ENCODE assay signal across 21 mouse cellular contexts in the genomic region with DNA sequence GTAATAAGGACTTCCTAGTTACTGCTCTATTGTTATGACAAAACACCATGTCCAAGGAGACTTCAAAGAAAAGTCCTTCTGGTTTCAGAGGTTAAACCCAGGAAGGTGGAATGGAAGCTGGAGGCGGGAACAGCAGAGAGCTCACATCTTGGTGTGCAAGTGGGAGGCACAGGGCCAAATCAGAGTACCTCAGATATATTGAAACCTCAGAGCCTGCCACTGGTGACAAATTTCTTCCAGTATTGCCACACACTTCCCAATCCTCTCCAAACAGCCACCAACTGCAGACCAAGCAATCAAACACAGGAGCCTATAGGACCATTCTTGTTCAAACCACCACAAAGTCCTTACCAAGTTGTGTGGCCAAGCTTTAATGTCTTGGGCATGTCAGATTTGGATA.
"Had no signal": no experiment of that assay in that cellular context is flagged by ENCODE, and none has a peak within 500 bp of the region (broad histone marks: within the 10 kb centered on the region; RNA-seq: fewer than 3 reads in every experiment).

No protein-coding gene starts in this region.

- H3K4me1 ChIP-seq: liver, embryonic 15.5 days; lung, embryonic 15.5 days; midbrain, embryonic 10.5 days had no signal

- DNase-seq: liver, postnatal 0 days; lung, adult 2 months; lung, postnatal 14 days; midbrain, embryonic 14.5 days; retina, postnatal 1 day; right cerebral cortex, adult 18-20 months; right cerebral cortex, postnatal 25 days; right cerebral cortex, postnatal 4 days; spleen, adult 18-20 months; thymus, adult 18-20 months; thymus, postnatal 14 days; thymus, postnatal 36 days had no signal

- ATAC-seq: liver, postnatal 0 days; lung, postnatal 0 days; midbrain, embryonic 16.5 days had no signal

- H3K9ac ChIP-seq: liver, embryonic 15.5 days; liver, postnatal 0 days; lung, embryonic 15.5 days; neural tube, embryonic 13.5 days; neural tube, embryonic 15.5 days had no signal

- H3K4me2 ChIP-seq: liver, embryonic 15.5 days; lung, embryonic 15.5 days; neural tube, embryonic 13.5 days; neural tube, embryonic 15.5 days had no signal

- H3K36me3 ChIP-seq: liver, embryonic 15.5 days; lung, embryonic 15.5 days; midbrain, embryonic 10.5 days; neural tube, embryonic 13.5 days; neural tube, embryonic 15.5 days had no signal

- H3K4me3 ChIP-seq: liver, embryonic 15.5 days; lung, embryonic 15.5 days; midbrain, embryonic 10.5 days; myocyte; neural tube, embryonic 13.5 days; neural tube, embryonic 15.5 days had no signal

- H3K27ac ChIP-seq: liver, embryonic 15.5 days; lung, embryonic 15.5 days; macrophage; midbrain, embryonic 10.5 days; neural tube, embryonic 13.5 days; neural tube, embryonic 15.5 days had no signal

- H3K9me3 ChIP-seq: liver, embryonic 15.5 days; lung, embryonic 15.5 days; midbrain, embryonic 10.5 days; neural tube, embryonic 13.5 days; neural tube, embryonic 15.5 days had no signal

- H3K27me3 ChIP-seq: liver, embryonic 15.5 days; lung, embryonic 15.5 days; neural tube, embryonic 13.5 days; neural tube, embryonic 15.5 days had no signal
